Mouse (Mus musculus) cerebellum, postnatal 25 days (tissue): ENCODE measurements around the gene Gm3002.
"Not testable (repeated sequence)": the region's sequence is repeated elsewhere in the genome, so short reads cannot be mapped to it uniquely, and the experiment has no call there.

Experiments
- DNase-seq, 2 experiments: peaks; one replicate each; pipeline ENCODE4 v3.0.0; 2021; ENCODE audit warnings: mixed read lengths in 2 of 2

Gm3002 gene

DNA sequence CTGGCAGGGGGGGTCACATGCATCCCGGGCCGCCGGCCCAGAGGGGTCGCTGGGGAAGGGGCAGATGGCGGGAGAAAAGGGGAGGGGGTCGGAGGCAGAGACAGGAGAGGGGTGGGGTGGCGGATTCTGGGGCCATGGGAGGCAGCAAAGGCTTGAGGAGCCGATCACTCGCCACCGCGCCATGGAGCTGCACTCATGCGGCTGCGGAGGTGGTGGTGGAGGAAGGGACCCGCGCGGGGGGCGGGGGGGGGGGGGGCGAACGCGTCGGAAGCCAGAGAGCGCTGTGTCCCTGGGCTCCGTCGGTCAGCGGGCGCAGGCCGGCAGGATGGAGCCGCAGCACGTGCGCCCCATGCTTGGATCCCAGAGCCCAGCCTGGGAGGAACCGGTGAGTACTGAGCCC is at the start of gene Gm3002:
Gm3002 (plus strand) TSS at position 301 of the 400 bp plus-strand sequence.
- DNase-seq: not testable (repeated sequence)

GRCm38 (mm10) chr14:3845945-3846344 is 36.1 kb downstream of the Gm3002 start, which contains the start of gene Gm3033:
Gene Gm3033, plus strand, starts transcription at chr14:3846245.
- not testable (repeated sequence) for DNase-seq

DNA sequence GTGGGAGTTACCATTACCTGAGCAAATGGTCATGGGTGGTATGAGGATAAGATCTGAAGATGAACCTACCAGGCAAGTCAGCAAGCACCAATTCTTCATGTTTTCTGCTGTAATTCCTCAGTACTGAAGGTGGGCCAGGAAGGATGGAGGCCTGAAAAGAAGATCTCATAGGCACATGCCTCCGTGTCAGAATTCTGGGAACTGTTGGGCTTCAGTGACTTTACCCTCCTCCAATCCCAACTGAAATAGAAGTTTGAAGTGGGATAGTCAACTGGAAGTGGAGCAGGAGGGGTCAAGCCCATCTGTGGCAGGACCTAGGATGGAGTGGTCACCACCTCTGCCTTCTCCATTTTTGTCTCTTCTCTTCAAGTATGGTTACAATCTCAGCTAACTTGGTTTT is 74.0 kb downstream of the Gm3002 start, which contains the start of gene Gm2916:
Gm2916 (plus strand) TSS at position 301 of the 400 bp plus-strand sequence.
- DNase-seq: not testable (repeated sequence)

DNA sequence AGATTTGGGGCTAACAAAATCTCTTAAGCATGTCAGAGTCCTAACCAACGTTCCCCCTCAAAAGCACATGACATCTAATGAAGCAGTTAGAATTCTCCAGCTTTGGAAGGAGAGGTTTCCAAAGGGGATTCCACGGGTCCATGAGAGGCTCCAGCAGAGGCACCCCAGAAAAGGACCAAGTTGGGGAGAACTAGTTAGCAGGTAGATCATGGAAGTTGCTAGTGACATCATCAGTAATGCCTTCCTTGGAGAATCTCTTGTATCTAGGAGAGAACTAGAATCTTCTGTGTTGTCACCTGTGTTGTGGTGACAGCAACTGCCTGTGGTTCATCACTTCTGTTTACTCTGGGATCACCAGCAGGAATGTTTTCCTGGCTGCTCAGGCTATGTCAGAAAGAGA is 121.6 kb downstream of the Gm3002 start, which contains the start of gene Gm3029:
Gm3029 (plus strand) TSS at position 301 of the 400 bp plus-strand sequence.
- not testable (repeated sequence) for DNase-seq

DNA sequence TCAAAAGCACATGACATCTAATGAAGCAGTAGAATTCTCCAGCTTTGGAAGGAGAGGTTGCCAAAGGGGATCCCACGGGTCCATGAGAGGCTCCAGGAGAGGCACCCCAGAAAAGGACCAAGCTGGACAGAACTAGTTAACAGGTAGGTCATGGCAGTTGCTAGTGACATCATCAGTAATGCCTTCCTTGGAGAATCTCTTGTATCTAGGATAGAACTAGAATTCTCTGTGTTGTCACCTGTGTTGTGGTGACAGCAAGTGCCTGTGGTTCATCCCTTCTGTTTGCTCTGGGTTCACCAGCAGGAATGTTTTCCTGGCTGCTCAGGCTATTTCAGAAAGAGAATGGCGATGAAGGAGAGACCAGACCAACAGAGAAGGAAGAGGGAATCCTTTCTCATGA is 153.4 kb downstream of the Gm3002 start, which contains the start of gene Gm3095:
Gm3095 (plus strand) TSS at position 301 of the 400 bp plus-strand sequence.
- not testable (repeated sequence) for DNase-seq

GRCm38 (mm10) chr14:3998094-3998493 is 188.2 kb downstream of the Gm3002 start, which contains the start of gene Gm3099:
Gene Gm3099, plus strand, starts transcription at chr14:3998394.
- DNase-seq: not testable (repeated sequence)
